In the genomic region with DNA sequence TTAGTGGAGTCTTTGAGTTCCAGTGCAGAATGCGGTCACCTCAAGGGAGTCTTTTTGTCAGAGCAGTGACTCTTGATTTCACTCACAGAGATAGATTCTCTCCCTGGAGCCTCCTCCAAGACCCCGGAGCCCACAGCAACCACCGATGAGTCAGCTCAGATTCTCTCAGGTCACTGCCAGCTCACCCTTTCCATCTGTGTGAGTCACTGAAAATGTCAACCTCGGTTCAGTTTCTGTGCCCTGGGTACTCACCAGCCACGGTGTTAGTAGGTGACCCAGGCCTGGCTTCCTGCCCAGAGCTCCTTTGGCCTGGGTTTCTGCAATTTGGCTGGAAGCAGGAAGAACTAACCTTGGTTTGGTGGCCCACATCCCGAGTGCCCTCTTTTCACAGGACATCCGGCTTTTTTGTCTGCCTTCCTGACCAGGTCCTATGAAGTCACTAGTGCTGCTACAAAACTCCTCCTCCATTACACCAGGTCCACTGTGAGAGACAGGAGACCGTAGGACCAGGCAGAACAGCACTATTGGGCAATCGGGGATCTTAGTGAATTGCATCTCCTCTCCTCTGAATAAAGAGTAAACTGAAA, we compare ENCODE assay signal across 8 mouse cellular contexts.
DNase-seq lines count a peak whose midpoint lies in the region; ATAC-seq and TF ChIP-seq lines count a peak whose summit lies in the region.

No protein-coding gene starts in this region.

- WGBS in lung, embryonic 14.5 days = 71% methylated on average over 9 of the region's 9 CpGs

- H3K36me3 ChIP-seq in lung, embryonic 14.5 days (ENCODE audit: insufficient read depth) = no peaks in the 10 kb centered on the region

- DNase-seq in heart, adult 18-20 months = peak; percentile 62 to 69
- no peak for DNase-seq in heart, postnatal 25 days (ENCODE audit: low spot score)
- peak; percentile 8 for DNase-seq in cerebellum, adult 11 months
- DNase-seq in lung, embryonic 14.5 days = peak; percentile 56
- no peak for DNase-seq in embryo, embryonic 11 days
- no peak for DNase-seq in layer of hippocampus, adult 18-20 months (ENCODE audit: low spot score in 2 of 2)
- no peak for DNase-seq in layer of hippocampus, adult 11-12 months (ENCODE audit: low spot score)

- 0 out of 2 replicates have a peak, but pooled peaks cover 5% of the 10 kb centered on the region for H3K4me1 ChIP-seq in lung, embryonic 14.5 days (ENCODE audit: insufficient read depth)

- H3K9ac ChIP-seq in lung, embryonic 14.5 days = no peak overlapping the region

- no peaks in the 10 kb centered on the region for H3K9me3 ChIP-seq in lung, embryonic 14.5 days (ENCODE audit: low read depth, low read length)

- H3K27me3 ChIP-seq in lung, embryonic 14.5 days (ENCODE audit: insufficient read depth, low read length) = no peaks in the 10 kb centered on the region

- no peak overlapping the region for H3K4me3 ChIP-seq in lung, embryonic 14.5 days (ENCODE audit: low read depth, low read length)

- H3K27ac ChIP-seq in lung, embryonic 14.5 days (ENCODE audit: low read depth) = no peak overlapping the region

- H3K4me2 ChIP-seq in lung, embryonic 14.5 days = no peak overlapping the region

- intact Hi-C loops in heart, postnatal 25 days (cut with DNase I) = no loop called here

- TF ChIP-seq CTCF in lung, embryonic 14.5 days (IDR thresholded peaks at IDR 0.05; ENCODE audit: low read depth) = no peak

- ATAC-seq in hematopoietic stem cell, adult 5-6 weeks (replicated peaks in 1 of 2; ENCODE audit: insufficient read depth in 1 of 2, low FRiP score in 2 of 2, low TSS enrichment in 1 of 2, low read depth in 1 of 2, poor library complexity in 2 of 2, severe bottlenecking in 2 of 2) = peak; percentile 79 to 83
- ATAC-seq in lung, embryonic 14.5 days (ENCODE audit: insufficient read depth) = peak; percentile 29; the same call in 1 of the 2 replicates

Comparison
In these comparisons a context has a peak if more than half of its experiments do, and no peak if none do; other contexts are left out.
1. DNase-seq: peak in heart, adult 18-20 months (2 of 2), cerebellum, adult 11 months (single experiment) and lung, embryonic 14.5 days (single experiment); none in heart, postnatal 25 days (single experiment), embryo, embryonic 11 days (single experiment), layer of hippocampus, adult 18-20 months (0 of 2) and layer of hippocampus, adult 11-12 months (single experiment).